Mouse (Mus musculus) kidney, embryonic 15.5 days (tissue): ENCODE measurements around the gene Plk5. TPM values are rescaled to one million over a fixed set of nuclear protein-coding genes. Genes with fewer than 3 reads are reported as not detected.
A peak's percentile ranks its signal among the peaks of the same experiment; 100 is the strongest.
"Not testable (repeated sequence)": the region's sequence is repeated elsewhere in the genome, so short reads cannot be mapped to it uniquely, and the experiment has no call there.

Experiments
- ATAC-seq: fragments of 200-750 bp; cut with Nextera tagmentation; replicated peaks from 2 replicates; pipeline ENCODE4 v1.8.0; 2017; ENCODE audit warnings: moderate TSS enrichment; ENCODE audit not compliant: low FRiP score
- H3K27ac ChIP-seq: fragments of 300-500 bp; sonication (generic); 2 replicates; pipeline ENCODE4 v1.5.1; 2015; ENCODE audit warnings: mild to moderate bottlenecking, inconsistent platforms
- H3K27me3 ChIP-seq: fragments of 300-500 bp; sonication (generic); 2 replicates; pipeline ENCODE4 v1.6.1; 2015; ENCODE audit warnings: inconsistent platforms
- H3K36me3 ChIP-seq: fragments of 300-500 bp; sonication (generic); 2 replicates; pipeline ENCODE4 v1.6.1; 2015; ENCODE audit warnings: inconsistent platforms
- H3K4me1 ChIP-seq: fragments of 300-500 bp; sonication (generic); 2 replicates; pipeline ENCODE4 v1.6.1; 2015; ENCODE audit warnings: inconsistent platforms
- H3K4me2 ChIP-seq: fragments of 300-500 bp; sonication (generic); 2 replicates; pipeline ENCODE4 v1.6.1; 2015; ENCODE audit warnings: moderate library complexity, mild to moderate bottlenecking, inconsistent platforms
- H3K4me3 ChIP-seq: fragments of 300-500 bp; sonication (generic); replicated peaks from 2 replicates; pipeline ENCODE4 v1.5.1; 2015; ENCODE audit warnings: mild to moderate bottlenecking, inconsistent platforms
- H3K9ac ChIP-seq: fragments of 300-500 bp; sonication (generic); 2 replicates; pipeline ENCODE4 v1.6.1; 2015; ENCODE audit warnings: mild to moderate bottlenecking, inconsistent platforms
- H3K9me3 ChIP-seq: fragments of 300-500 bp; sonication (generic); replicated peaks from 2 replicates; pipeline ENCODE4 v1.6.1; 2016; ENCODE audit warnings: inconsistent platforms
- WGBS: fragments of 180-500 bp; shearing (Covaris S2); methylation state at CpG from one replicate; pipeline ENCODE4 v1.1.7; 2015; ENCODE audit warnings: mixed read lengths; 5-methylcytosine and 5-hydroxymethylcytosine counted together
- polyA plus RNA-seq: library from polyadenylated mRNA; unstranded; fragments of >200 nt; fragmentation: Nextera tagmentation; extraction: Ambion mirVana; gene quantifications from 2 replicates; pipeline ENCODE4 v1.2.1, GENCODE M21; 2015

Plk5 gene
- polyA plus RNA-seq, 1 experiment from 2014 or later, result 0.70 TPM

- Histone ChIP-seq H3K4me1 (peaks cover 26% of the 10 kb centered on the region), H3K9me3 (no peaks in the 10 kb centered on the region), H3K4me2 (no peak overlapping the region), H3K36me3 (no peaks in the 10 kb centered on the region), H3K4me3 (no peak overlapping the region), H3K27me3 (peaks cover 24% of the 10 kb centered on the region), H3K9ac (no peak overlapping the region), H3K27ac (no peak overlapping the region)
- WGBS, result 82% methylated on average over 5 of the region's 5 CpGs
- ATAC-seq, result no peak
These were observed 23.7 kb upstream of the Plk5 start for GRCm38 (mm10) chr10:80332525-80332989.

GRCm38 (mm10) chr10:80336263-80336662, 20.0 kb upstream of the Plk5 start:
- no peak overlapping the region for H3K27ac ChIP-seq
- WGBS, result 83% methylated on average over 12 of the region's 12 CpGs
- no peak overlapping the region for H3K9ac ChIP-seq
- no peak for ATAC-seq
- H3K4me3 ChIP-seq, result no peak overlapping the region
- H3K36me3 ChIP-seq, result no peaks in the 10 kb centered on the region
- no peaks in the 10 kb centered on the region for H3K9me3 ChIP-seq
- H3K4me2 ChIP-seq, result no peak overlapping the region
- H3K4me1 ChIP-seq, result peaks cover 10% of the 10 kb centered on the region
- peaks cover 35% of the 10 kb centered on the region for H3K27me3 ChIP-seq

GRCm38 (mm10) chr10:80339941-80340750, 16.1 kb upstream of the Plk5 start:
- H3K27me3 ChIP-seq, result peaks cover 58% of the 10 kb centered on the region
- H3K9me3 ChIP-seq, result no peaks in the 10 kb centered on the region
- peak overlapping the region; percentile 25; the same call in 1 of the 2 replicates for H3K4me2 ChIP-seq
- H3K4me1 ChIP-seq, result peaks cover 48% of the 10 kb centered on the region
- H3K9ac ChIP-seq, result no peak overlapping the region
- H3K4me3 ChIP-seq, result peak overlapping the region; percentile 10
- no peaks in the 10 kb centered on the region for H3K36me3 ChIP-seq
- H3K27ac ChIP-seq, result no peak overlapping the region
- 20% methylated on average over 19 of the region's 19 CpGs for WGBS
- no peak for ATAC-seq

GRCm38 (mm10) chr10:80341026-80341425, 15.2 kb upstream of the Plk5 start:
- H3K27ac ChIP-seq, result no peak overlapping the region
- H3K4me1 ChIP-seq, result peaks cover 52% of the 10 kb centered on the region
- no peak overlapping the region for H3K4me3 ChIP-seq
- WGBS, result 15% methylated on average over 21 of the region's 21 CpGs
- H3K27me3 ChIP-seq, result peaks cover 67% of the 10 kb centered on the region
- no peak overlapping the region for H3K9ac ChIP-seq
- H3K4me2 ChIP-seq, result no peak overlapping the region
- H3K36me3 ChIP-seq, result no peaks in the 10 kb centered on the region
- ATAC-seq, result no peak
- no peaks in the 10 kb centered on the region for H3K9me3 ChIP-seq

GRCm38 (mm10) chr10:80341491-80342304, 14.6 kb upstream of the Plk5 start:
- Histone ChIP-seq H3K4me2 (peak overlapping the region; percentile 63), H3K27me3 (peaks cover 74% of the 10 kb centered on the region), H3K9me3 (no peaks in the 10 kb centered on the region), H3K4me3 (peak overlapping the region; percentile 37), H3K9ac (no peak overlapping the region), H3K27ac (no peak overlapping the region), H3K4me1 (peaks cover 52% of the 10 kb centered on the region), H3K36me3 (no peaks in the 10 kb centered on the region)
- ATAC-seq, result no peak
- 4% methylated on average over 47 of the region's 47 CpGs for WGBS

- Histone ChIP-seq H3K9ac (no peak overlapping the region), H3K4me2 (peak overlapping the region; percentile 63), H3K36me3 (no peaks in the 10 kb centered on the region), H3K27me3 (peaks cover 80% of the 10 kb centered on the region), H3K4me3 (peak overlapping the region; percentile 37), H3K27ac (no peak overlapping the region), H3K4me1 (peaks cover 53% of the 10 kb centered on the region), H3K9me3 (no peaks in the 10 kb centered on the region)
- 0 out of 2 replicates have a peak, but pooled peaks have one; percentile 5 for ATAC-seq
- WGBS, result 3% methylated on average over 26 of the region's 26 CpGs
These were observed 13.9 kb upstream of the Plk5 start for GRCm38 (mm10) chr10:80342305-80342748.

GRCm38 (mm10) chr10:80342749-80343424, 13.4 kb upstream of the Plk5 start:
- Histone ChIP-seq H3K9me3 (no peaks in the 10 kb centered on the region), H3K27me3 (peaks cover 86% of the 10 kb centered on the region), H3K4me3 (peak overlapping the region; percentile 37), H3K4me2 (peak overlapping the region; percentile 63), H3K9ac (0 out of 2 replicates have a peak overlapping the region, but pooled peaks have one; percentile 8), H3K4me1 (peaks cover 59% of the 10 kb centered on the region), H3K36me3 (no peaks in the 10 kb centered on the region), H3K27ac (no peak overlapping the region)
- peak; percentile 68 for ATAC-seq
- WGBS, result 1% methylated on average over 28 of the region's 33 CpGs

GRCm38 (mm10) chr10:80343425-80343895, 12.8 kb upstream of the Plk5 start:
- Histone ChIP-seq H3K4me3 (peak overlapping the region; percentile 37), H3K9ac (0 out of 2 replicates have a peak overlapping the region, but pooled peaks have one; percentile 8), H3K4me2 (peak overlapping the region; percentile 63), H3K36me3 (no peaks in the 10 kb centered on the region), H3K27ac (peak overlapping the region; percentile 22; the same call in 1 of the 2 replicates), H3K27me3 (peaks cover 88% of the 10 kb centered on the region), H3K9me3 (no peaks in the 10 kb centered on the region), H3K4me1 (peaks cover 64% of the 10 kb centered on the region)
- WGBS, result 24% methylated on average over 13 of the region's 13 CpGs
- peak; percentile 26 for ATAC-seq

GRCm38 (mm10) chr10:80344131-80344661, 12.1 kb upstream of the Plk5 start:
- H3K9ac ChIP-seq, result no peak overlapping the region

GRCm38 (mm10) chr10:80345122-80345521, 11.1 kb upstream of the Plk5 start:
- WGBS, result 2% methylated on average over 16 of the region's 16 CpGs
- H3K27me3 ChIP-seq, result peaks cover 100% of the 10 kb centered on the region
- no peak overlapping the region; the same call in 1 of the 2 replicates for H3K4me3 ChIP-seq
- H3K9me3 ChIP-seq, result no peaks in the 10 kb centered on the region
- H3K4me2 ChIP-seq, result peak overlapping the region; percentile 23
- no peak for ATAC-seq
- no peak overlapping the region for H3K27ac ChIP-seq
- no peaks in the 10 kb centered on the region for H3K36me3 ChIP-seq
- no peak overlapping the region for H3K9ac ChIP-seq
- H3K4me1 ChIP-seq, result peaks cover 73% of the 10 kb centered on the region

More at GRCm38 (mm10) chr10:80344131-80344661, 12.1 kb upstream of the Plk5 start:
- Histone ChIP-seq H3K9me3 (no peaks in the 10 kb centered on the region), H3K27ac (no peak overlapping the region), H3K4me3 (no peak overlapping the region), H3K27me3 (peaks cover 95% of the 10 kb centered on the region), H3K4me1 (peaks cover 72% of the 10 kb centered on the region), H3K4me2 (no peak overlapping the region), H3K36me3 (no peaks in the 10 kb centered on the region)
- 0 out of 2 replicates have a peak, but pooled peaks have one; percentile 9 for ATAC-seq
- 47% methylated on average over 9 of the region's 9 CpGs for WGBS

GRCm38 (mm10) chr10:80345929-80346328, 10.3 kb upstream of the Plk5 start:
- not testable (repeated sequence) for H3K4me3 ChIP-seq, H3K27ac ChIP-seq, H3K9me3 ChIP-seq, H3K4me2 ChIP-seq, H3K9ac ChIP-seq, H3K36me3 ChIP-seq, ATAC-seq
- WGBS, result 80% methylated on average over 6 of the region's 6 CpGs
- Histone ChIP-seq H3K4me1 (peaks cover 67% of the 10 kb centered on the region), H3K27me3 (peaks cover 100% of the 10 kb centered on the region)
